Mouse (Mus musculus): ENCODE measurements at regions not wholly inside any gene's neighbourhood (a gene's known extent, or its start where the extent isn't known, plus 50 kb on each side); places are given as distances from the start of the nearest gene placed in this dataset.

GRCm38 (mm10) chr12:35824587-35824987 is 100.8 kb upstream of the Agr3 start:
- Histone ChIP-seq H3K4me3 (replicated peaks; ENCODE audit: low read length) (no peak overlapping the region), H3K9me3 (ENCODE audit: low read length) (no peaks in the 10 kb centered on the region), H3K4me1 (replicated peaks; ENCODE audit: low read depth, low read length) (no peaks in the 10 kb centered on the region), H3K27me3 (ENCODE audit: insufficient read depth, low read length) (no peaks in the 10 kb centered on the region), H3K36me3 (ENCODE audit: insufficient read depth, low read length) (no peaks in the 10 kb centered on the region)
- TF ChIP-seq POU5F1 (IDR thresholded peaks at IDR 0.05; ENCODE audit: borderline replicate concordance, low read length) (no peak), NANOG (IDR thresholded peaks at IDR 0.05; ENCODE audit: borderline replicate concordance, low read length) (no peak), CTCF (conservative IDR thresholded peaks at IDR 0.05; ENCODE audit: low read length) (no peak)

- no peak overlapping the region for H3K4me3 ChIP-seq (replicated peaks; ENCODE audit: low read length)
- TF ChIP-seq NANOG (IDR thresholded peaks at IDR 0.05; ENCODE audit: borderline replicate concordance, low read length), result no peak
- TF ChIP-seq POU5F1 (IDR thresholded peaks at IDR 0.05; ENCODE audit: borderline replicate concordance, low read length), result no peak
- no peak for TF ChIP-seq CTCF (conservative IDR thresholded peaks at IDR 0.05; ENCODE audit: low read length)
- no peaks in the 10 kb centered on the region for H3K4me1 ChIP-seq (replicated peaks; ENCODE audit: low read depth, low read length)
- no peaks in the 10 kb centered on the region for H3K27me3 ChIP-seq (ENCODE audit: insufficient read depth, low read length)
- peaks cover 31% of the 10 kb centered on the region for H3K9me3 ChIP-seq (ENCODE audit: low read length)
- no peaks in the 10 kb centered on the region for H3K36me3 ChIP-seq (ENCODE audit: insufficient read depth, low read length)
Observed at GRCm38 (mm10) chr12:35799261-35799660, 126.2 kb upstream of the Agr3 start.

- Histone ChIP-seq H3K4me1 (replicated peaks; ENCODE audit: low read depth, low read length) (no peaks in the 10 kb centered on the region), H3K9me3 (ENCODE audit: low read length) (peaks cover 16% of the 10 kb centered on the region), H3K4me3 (replicated peaks; ENCODE audit: low read length) (no peak overlapping the region), H3K36me3 (ENCODE audit: insufficient read depth, low read length) (no peaks in the 10 kb centered on the region), H3K27me3 (ENCODE audit: insufficient read depth, low read length) (no peaks in the 10 kb centered on the region)
- TF ChIP-seq POU5F1 (IDR thresholded peaks at IDR 0.05; ENCODE audit: borderline replicate concordance, low read length), result no peak
- no peak for TF ChIP-seq NANOG (IDR thresholded peaks at IDR 0.05; ENCODE audit: borderline replicate concordance, low read length)
- no peak for TF ChIP-seq CTCF (conservative IDR thresholded peaks at IDR 0.05; ENCODE audit: low read length)
Observed at GRCm38 (mm10) chr12:35775396-35775795, 150.0 kb upstream of the Agr3 start.

GRCm38 (mm10) chr12:35770387-35771024 is 154.9 kb upstream of the Agr3 start:
- TF ChIP-seq CTCF (conservative IDR thresholded peaks at IDR 0.05; ENCODE audit: low read length) (no peak), NANOG (IDR thresholded peaks at IDR 0.05; ENCODE audit: borderline replicate concordance, low read length) (no peak), POU5F1 (IDR thresholded peaks at IDR 0.05; ENCODE audit: borderline replicate concordance, low read length) (no peak)
- no peaks in the 10 kb centered on the region for H3K27me3 ChIP-seq (ENCODE audit: insufficient read depth, low read length)

GRCm38 (mm10) chr12:35758916-35759315 is 166.5 kb upstream of the Agr3 start:
- Histone ChIP-seq H3K36me3 (ENCODE audit: insufficient read depth, low read length) (no peaks in the 10 kb centered on the region), H3K4me1 (replicated peaks; ENCODE audit: low read depth, low read length) (no peaks in the 10 kb centered on the region), H3K27me3 (ENCODE audit: insufficient read depth, low read length) (no peaks in the 10 kb centered on the region), H3K9me3 (ENCODE audit: low read length) (no peaks in the 10 kb centered on the region), H3K4me3 (replicated peaks; ENCODE audit: low read length) (no peak overlapping the region)
- TF ChIP-seq POU5F1 (IDR thresholded peaks at IDR 0.05; ENCODE audit: borderline replicate concordance, low read length), result no peak
- no peak for TF ChIP-seq NANOG (IDR thresholded peaks at IDR 0.05; ENCODE audit: borderline replicate concordance, low read length)
- no peak for TF ChIP-seq CTCF (conservative IDR thresholded peaks at IDR 0.05; ENCODE audit: low read length)

More at GRCm38 (mm10) chr12:35770387-35771024, 154.9 kb upstream of the Agr3 start:
- Histone ChIP-seq H3K9me3 (ENCODE audit: low read length) (no peaks in the 10 kb centered on the region), H3K36me3 (ENCODE audit: insufficient read depth, low read length) (no peaks in the 10 kb centered on the region), H3K4me1 (replicated peaks; ENCODE audit: low read depth, low read length) (no peaks in the 10 kb centered on the region), H3K4me3 (replicated peaks; ENCODE audit: low read length) (no peak overlapping the region)

GRCm38 (mm10) chr12:35755159-35755558 is 170.3 kb upstream of the Agr3 start:
- TF ChIP-seq POU5F1 (IDR thresholded peaks at IDR 0.05; ENCODE audit: borderline replicate concordance, low read length), result no peak
- no peak for TF ChIP-seq CTCF (conservative IDR thresholded peaks at IDR 0.05; ENCODE audit: low read length)
- TF ChIP-seq NANOG (IDR thresholded peaks at IDR 0.05; ENCODE audit: borderline replicate concordance, low read length), result no peak
- no peak overlapping the region for H3K4me3 ChIP-seq (replicated peaks; ENCODE audit: low read length)
- no peaks in the 10 kb centered on the region for H3K4me1 ChIP-seq (replicated peaks; ENCODE audit: low read depth, low read length)
- no peaks in the 10 kb centered on the region for H3K9me3 ChIP-seq (ENCODE audit: low read length)
- no peaks in the 10 kb centered on the region for H3K27me3 ChIP-seq (ENCODE audit: insufficient read depth, low read length)
- H3K36me3 ChIP-seq (ENCODE audit: insufficient read depth, low read length), result no peaks in the 10 kb centered on the region

- H3K9me3 ChIP-seq (ENCODE audit: low read length), result no peaks in the 10 kb centered on the region
Observed at GRCm38 (mm10) chr12:35747997-35748396, 177.4 kb upstream of the Agr3 start.

GRCm38 (mm10) chr12:35746691-35747299 is 178.6 kb upstream of the Agr3 start:
- Histone ChIP-seq H3K27me3 (ENCODE audit: insufficient read depth, low read length) (no peaks in the 10 kb centered on the region), H3K36me3 (ENCODE audit: insufficient read depth, low read length) (no peaks in the 10 kb centered on the region), H3K4me1 (replicated peaks; ENCODE audit: low read depth, low read length) (no peaks in the 10 kb centered on the region), H3K9me3 (ENCODE audit: low read length) (no peaks in the 10 kb centered on the region), H3K4me3 (replicated peaks; ENCODE audit: low read length) (no peak overlapping the region)
- TF ChIP-seq POU5F1 (IDR thresholded peaks at IDR 0.05; ENCODE audit: borderline replicate concordance, low read length) (no peak), CTCF (conservative IDR thresholded peaks at IDR 0.05; ENCODE audit: low read length) (no peak), NANOG (IDR thresholded peaks at IDR 0.05; ENCODE audit: borderline replicate concordance, low read length) (no peak)

More at GRCm38 (mm10) chr12:35747997-35748396, 177.4 kb upstream of the Agr3 start:
- no peak overlapping the region for H3K4me3 ChIP-seq (replicated peaks; ENCODE audit: low read length)
- no peaks in the 10 kb centered on the region for H3K27me3 ChIP-seq (ENCODE audit: insufficient read depth, low read length)
- no peaks in the 10 kb centered on the region for H3K4me1 ChIP-seq (replicated peaks; ENCODE audit: low read depth, low read length)
- H3K36me3 ChIP-seq (ENCODE audit: insufficient read depth, low read length), result no peaks in the 10 kb centered on the region
- TF ChIP-seq CTCF (conservative IDR thresholded peaks at IDR 0.05; ENCODE audit: low read length), result no peak
- TF ChIP-seq POU5F1 (IDR thresholded peaks at IDR 0.05; ENCODE audit: borderline replicate concordance, low read length), result no peak
- no peak for TF ChIP-seq NANOG (IDR thresholded peaks at IDR 0.05; ENCODE audit: borderline replicate concordance, low read length)

All from E14TG2a.4 (cell line).